1 mouse cellular context compared by ENCODE assay signal in genomic region chr8:54464977-54465376, GRCm38 (mm10).
TF ChIP-seq lines count a peak whose summit lies in the region.

No protein-coding gene starts in this region.

TF ChIP-seq in MEL, 35 proteins besides CTCF, POLR2A, EP300 and RAD21 (continued from another document):
- no peak for TF ChIP-seq E2F4 (IDR thresholded peaks at IDR 0.05; ENCODE audit: borderline replicate concordance, low read depth, low read length)
- TF ChIP-seq MEF2A (IDR thresholded peaks at IDR 0.05; ENCODE audit: extremely low read depth, insufficient replicate concordance, low read depth, low read length, poor library complexity, severe bottlenecking): peak; percentile 69; the same call in 1 of the 2 replicates
- TF ChIP-seq MAZ (IDR thresholded peaks at IDR 0.05; ENCODE audit: low read depth, low read length): peak; percentile 68; the same call in 1 of the 2 replicates
- peak; percentile 97 for TF ChIP-seq TCF12 (IDR thresholded peaks at IDR 0.05; ENCODE audit: low read depth, low read length)
- no peak for TF ChIP-seq NRF1 (IDR thresholded peaks at IDR 0.05; ENCODE audit: insufficient read depth, low read depth, low read length, poor library complexity, severe bottlenecking)
- peak; percentile 84 for TF ChIP-seq TAL1 (IDR thresholded peaks at IDR 0.05; ENCODE audit: low read length)
